Mouse (Mus musculus) neural tube, embryonic 14.5 days (tissue): ENCODE measurements around the gene Il17f. TPM values are rescaled to one million over a fixed set of nuclear protein-coding genes. Genes with fewer than 3 reads are reported as not detected.
"Not testable (repeated sequence)": the region's sequence is repeated elsewhere in the genome, so short reads cannot be mapped to it uniquely, and the experiment has no call there.

Experiments used
- ATAC-seq: fragments of 200-750 bp; cut with Nextera tagmentation; 2 replicates; pipeline ENCODE4 v1.8.0; 2017; ENCODE audit warnings: low read depth, mild to moderate bottlenecking, moderate TSS enrichment, moderate library complexity
- H3K27ac ChIP-seq: fragments of 300-500 bp; sonication (generic); 2 replicates; pipeline ENCODE4 v1.5.1; 2014; ENCODE audit warnings: low read depth, mild to moderate bottlenecking, control low read depth, low read length, moderate library complexity, mixed read lengths
- H3K27me3 ChIP-seq: fragments of 300-500 bp; sonication (generic); 2 replicates; pipeline ENCODE4 v1.6.1; 2014; ENCODE audit warnings: low read length; ENCODE audit not compliant: control insufficient read depth, insufficient read depth
- H3K36me3 ChIP-seq: fragments of 300-500 bp; sonication (generic); 2 replicates; pipeline ENCODE4 v1.6.1; 2014; ENCODE audit warnings: low read length, mixed read lengths; ENCODE audit not compliant: control insufficient read depth, insufficient read depth
- H3K4me1 ChIP-seq: fragments of 300-500 bp; sonication (generic); 2 replicates; pipeline ENCODE4 v1.6.1; 2014; ENCODE audit warnings: low read length; ENCODE audit not compliant: control insufficient read depth, insufficient read depth
- H3K4me2 ChIP-seq: fragments of 300-500 bp; sonication (generic); 2 replicates; pipeline ENCODE4 v1.6.1; 2014; ENCODE audit warnings: mild to moderate bottlenecking, low read depth, low read length, control low read depth
- H3K4me3 ChIP-seq: fragments of 300-500 bp; sonication (generic); 2 replicates; pipeline ENCODE4 v1.5.1; 2014; ENCODE audit warnings: low read depth, low read length, control low read depth, mixed read lengths
- H3K9ac ChIP-seq: fragments of 300-500 bp; sonication (generic); replicated peaks from 2 replicates; pipeline ENCODE4 v1.6.1; 2014; ENCODE audit warnings: low read depth, mild to moderate bottlenecking, control low read depth, low read length, mixed read lengths
- H3K9me3 ChIP-seq: fragments of 300-500 bp; sonication (generic); 2 replicates; pipeline ENCODE4 v1.6.1; 2016; ENCODE audit warnings: low read length; ENCODE audit not compliant: control insufficient read depth
- WGBS: fragments of 180-500 bp; shearing (Covaris S2); extraction: QIAGEN DNeasy Blood & Tissue Kit; methylation state at CpG from one replicate; pipeline ENCODE4 v1.1.7; 2014; 5-methylcytosine and 5-hydroxymethylcytosine counted together
- polyA plus RNA-seq: library from polyadenylated mRNA; unstranded; fragments of >200 nt; fragmentation: Nextera tagmentation; extraction: Ambion mirVana; gene quantifications from 2 replicates; pipeline ENCODE4 v1.2.1, GENCODE M21; 2014

Il17f gene
- polyA plus RNA-seq, 1 experiment from 2014 or later: not detected

DNA sequence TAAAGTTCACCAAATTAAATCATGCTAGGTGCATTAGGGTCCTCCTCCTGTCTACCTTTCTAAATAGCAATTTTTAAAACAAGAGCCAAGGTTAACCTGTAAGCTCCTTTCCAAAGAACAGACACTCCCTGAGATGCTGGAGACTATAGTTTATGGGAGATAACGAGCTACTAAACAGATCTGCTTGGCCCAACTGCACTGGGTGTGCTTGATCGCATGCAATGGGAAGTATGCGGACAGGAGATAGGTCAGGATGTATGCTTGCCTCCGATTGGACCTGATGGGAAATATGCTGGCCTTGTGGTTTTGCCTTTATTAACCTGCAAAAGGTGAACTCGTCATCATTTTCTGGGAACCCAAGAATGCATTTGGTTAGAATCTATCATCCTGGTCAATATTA lies 4.8 kb upstream of the Il17f start:
- H3K27me3 ChIP-seq: no peaks in the 10 kb centered on the region
- no peak overlapping the region for H3K27ac ChIP-seq
- no peaks in the 10 kb centered on the region for H3K36me3 ChIP-seq
- no peak overlapping the region for H3K4me3 ChIP-seq
- no peak overlapping the region for H3K4me2 ChIP-seq
- no peak overlapping the region for H3K9ac ChIP-seq
- H3K4me1 ChIP-seq: no peaks in the 10 kb centered on the region
- 95% methylated on average over 5 of the region's 5 CpGs for WGBS
- H3K9me3 ChIP-seq: no peaks in the 10 kb centered on the region
- ATAC-seq: no peak

GRCm38 (mm10) chr1:20794760-20795159 lies 4.3 kb upstream of the Il17f start:
- H3K36me3 ChIP-seq: no peaks in the 10 kb centered on the region
- no peak overlapping the region for H3K9ac ChIP-seq

GRCm38 (mm10) chr1:20791414-20791813 lies 997 bp upstream of the Il17f start:
- WGBS: 82% methylated on average over 7 of the region's 7 CpGs
- Histone ChIP-seq H3K4me3 (no peak overlapping the region), H3K36me3 (no peaks in the 10 kb centered on the region), H3K9me3 (no peaks in the 10 kb centered on the region), H3K9ac (no peak overlapping the region), H3K27ac (no peak overlapping the region), H3K4me2 (no peak overlapping the region), H3K4me1 (no peaks in the 10 kb centered on the region), H3K27me3 (no peaks in the 10 kb centered on the region)
- no peak for ATAC-seq

More at GRCm38 (mm10) chr1:20794760-20795159, 4.3 kb upstream of the Il17f start:
- ATAC-seq: no peak
- 94% methylated on average over 4 of the region's 4 CpGs for WGBS
- Histone ChIP-seq H3K4me2 (no peak overlapping the region), H3K27ac (no peak overlapping the region), H3K9me3 (no peaks in the 10 kb centered on the region), H3K4me3 (no peak overlapping the region), H3K4me1 (no peaks in the 10 kb centered on the region), H3K27me3 (no peaks in the 10 kb centered on the region)

DNA sequence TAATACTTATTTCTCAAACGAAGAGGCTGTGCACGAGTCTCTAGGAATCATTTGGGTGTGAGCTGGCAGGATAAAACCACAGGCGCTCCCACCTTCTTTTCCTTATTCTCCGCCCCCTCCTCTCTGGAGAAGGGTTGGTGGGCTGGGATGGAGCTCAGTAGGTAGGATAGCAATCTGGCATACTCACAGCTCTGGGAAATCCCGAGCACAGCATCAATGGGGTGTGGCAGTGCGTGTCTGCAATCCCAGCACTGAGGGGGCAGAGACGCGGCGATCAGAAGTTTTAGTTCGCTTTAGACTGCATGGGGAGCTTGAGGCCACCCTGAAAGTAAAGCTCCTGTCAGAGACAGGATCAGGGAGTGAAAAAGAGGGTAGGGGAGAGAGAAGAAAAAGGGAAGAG lies 2.0 kb downstream of the Il17f start:
- no peak overlapping the region for H3K4me2 ChIP-seq
- no peaks in the 10 kb centered on the region for H3K27me3 ChIP-seq
- 44% methylated on average over 10 of the region's 10 CpGs for WGBS
- no peak for ATAC-seq
- no peak overlapping the region for H3K9ac ChIP-seq
- H3K36me3 ChIP-seq: no peaks in the 10 kb centered on the region
- H3K9me3 ChIP-seq: no peaks in the 10 kb centered on the region
- no peak overlapping the region for H3K27ac ChIP-seq
- no peaks in the 10 kb centered on the region for H3K4me1 ChIP-seq
- no peak overlapping the region for H3K4me3 ChIP-seq

- Histone ChIP-seq H3K9me3 (no peaks in the 10 kb centered on the region), H3K4me2 (no peak overlapping the region), H3K4me3 (no peak overlapping the region), H3K36me3 (no peaks in the 10 kb centered on the region), H3K27ac (no peak overlapping the region), H3K4me1 (no peaks in the 10 kb centered on the region), H3K27me3 (no peaks in the 10 kb centered on the region), H3K9ac (no peak overlapping the region)
- 60% methylated on average over 8 of the region's 8 CpGs for WGBS
- ATAC-seq: no peak
Measured at GRCm38 (mm10) chr1:20787046-20787445, 3.4 kb downstream of the Il17f start.

DNA sequence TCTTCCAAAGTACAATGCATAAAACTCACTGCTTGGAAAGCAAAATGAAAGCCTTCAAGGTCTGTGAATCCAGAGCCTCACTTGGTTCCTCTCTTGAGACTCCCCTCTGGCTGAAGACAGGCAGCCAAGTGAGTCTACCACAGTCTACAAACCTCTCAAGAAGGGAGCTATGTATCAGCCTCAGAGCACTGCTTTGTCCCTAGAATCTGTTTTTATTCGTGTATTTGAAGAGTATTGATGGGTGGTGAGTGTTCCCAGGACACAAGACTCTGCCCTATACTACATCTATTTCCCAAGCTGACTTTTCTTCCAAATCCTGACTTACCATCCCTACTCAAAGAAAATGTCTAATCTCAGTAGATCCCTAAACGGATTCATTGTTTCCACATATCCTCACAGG lies 12.1 kb downstream of the Il17f start:
- no peak overlapping the region for H3K9ac ChIP-seq
- H3K9me3 ChIP-seq: no peaks in the 10 kb centered on the region
- H3K4me2 ChIP-seq: no peak overlapping the region
- H3K4me3 ChIP-seq: no peak overlapping the region
- no peaks in the 10 kb centered on the region for H3K36me3 ChIP-seq
- 83% methylated on average over 2 of the region's 2 CpGs for WGBS
- no peak overlapping the region for H3K27ac ChIP-seq
- ATAC-seq: no peak
- H3K4me1 ChIP-seq: no peaks in the 10 kb centered on the region
- H3K27me3 ChIP-seq: no peaks in the 10 kb centered on the region

DNA sequence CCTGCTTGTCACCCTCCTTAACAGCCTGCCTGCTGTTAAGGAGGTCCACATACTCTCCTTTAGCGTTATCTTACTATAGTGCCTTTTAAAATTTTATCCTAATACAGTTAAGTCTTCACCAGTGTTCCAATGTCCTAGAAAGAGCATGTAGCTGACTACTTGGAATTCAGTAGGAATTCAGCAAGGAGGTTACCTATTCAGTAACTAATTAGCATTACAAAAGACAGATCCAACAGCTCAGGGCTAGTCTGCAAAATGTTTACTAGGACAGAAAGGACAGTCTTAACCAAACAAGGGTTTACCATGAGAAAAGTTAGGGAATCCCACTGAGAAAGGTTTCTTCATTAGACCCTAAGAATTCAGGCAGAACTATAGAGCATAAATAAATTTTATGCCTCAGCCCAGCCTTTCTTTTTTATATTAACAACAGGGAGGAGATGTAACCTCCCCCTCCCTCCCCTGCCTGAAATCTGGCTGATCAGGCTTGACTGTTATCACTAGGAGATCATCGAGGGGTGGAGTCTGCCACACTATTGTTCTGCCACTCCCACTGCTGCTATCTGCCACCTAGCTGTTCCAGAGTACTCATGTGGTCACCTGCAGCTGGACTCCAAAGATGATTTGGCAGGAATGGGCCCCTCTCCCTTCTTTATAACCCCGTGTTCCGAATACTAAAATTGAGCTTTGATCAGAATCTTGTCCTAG lies 16.2 kb downstream of the Il17f start:
- WGBS: 89% methylated on average over 4 of the region's 4 CpGs
- not testable (repeated sequence) for H3K36me3 ChIP-seq, H3K27me3 ChIP-seq, H3K4me2 ChIP-seq, H3K9me3 ChIP-seq, ATAC-seq, H3K4me3 ChIP-seq, H3K9ac ChIP-seq, H3K27ac ChIP-seq, H3K4me1 ChIP-seq

GRCm38 (mm10) chr1:20766526-20766925 lies 23.9 kb downstream of the Il17f start:
- Histone ChIP-seq H3K36me3 (no peaks in the 10 kb centered on the region), H3K4me2 (no peak overlapping the region), H3K9ac (no peak overlapping the region), H3K4me3 (no peak overlapping the region), H3K27ac (no peak overlapping the region), H3K27me3 (no peaks in the 10 kb centered on the region), H3K9me3 (no peaks in the 10 kb centered on the region), H3K4me1 (no peaks in the 10 kb centered on the region)
- 84% methylated on average over 6 of the region's 6 CpGs for WGBS
- no peak for ATAC-seq

- Histone ChIP-seq H3K9ac (no peak overlapping the region), H3K27ac (no peak overlapping the region), H3K4me1 (no peaks in the 10 kb centered on the region), H3K36me3 (no peaks in the 10 kb centered on the region), H3K9me3 (no peaks in the 10 kb centered on the region), H3K27me3 (no peaks in the 10 kb centered on the region), H3K4me2 (no peak overlapping the region), H3K4me3 (no peak overlapping the region)
- 30% methylated on average over 4 of the region's 4 CpGs for WGBS
- no peak for ATAC-seq
Measured at GRCm38 (mm10) chr1:20761411-20761810, 29.0 kb downstream of the Il17f start.
